Mouse (Mus musculus) gastrocnemius, postnatal 14 days (tissue): ENCODE measurements at regions not wholly inside any gene's neighbourhood (a gene's known extent, or its start where the extent isn't known, plus 50 kb on each side); places are given as distances from the start of the nearest gene placed in this dataset.

Experiments used
- DNase-seq: peaks from one replicate; pipeline ENCODE4 v3.0.0; 2021; ENCODE audit warnings: mixed read lengths
- intact Hi-C: fragments of 180-260 bp; cut with DNase I; formaldehyde crosslinking; loops from one replicate; pipeline ENCODE4 v1.15.1; 2025; ENCODE audit warnings: low total_unique reads

DNA sequence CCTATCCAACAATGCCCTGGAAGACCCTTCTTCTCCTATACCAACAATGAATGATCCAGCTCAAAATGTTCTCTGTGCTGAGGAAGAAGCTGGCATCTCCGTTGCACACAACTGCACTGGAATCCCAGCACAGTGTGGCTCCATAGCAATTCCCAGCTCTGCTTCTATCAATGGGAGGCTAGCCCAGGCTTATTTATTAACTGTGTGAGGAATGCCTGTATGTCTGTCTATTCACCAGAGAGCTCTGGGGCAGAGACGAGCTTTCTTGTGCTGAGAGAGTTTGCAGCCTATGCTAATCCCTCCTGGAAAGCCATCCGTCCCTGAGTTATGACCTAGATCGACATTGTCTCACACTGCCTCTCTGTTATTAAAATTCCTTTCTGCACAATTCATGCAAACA lies 108.1 kb downstream of the Snx19 start:
- intact Hi-C loops = no loop called here

GRCm38 (mm10) chr9:30533780-30534343 lies 107.0 kb downstream of the Snx19 start:
- intact Hi-C loops = no loop called here

More for the DNA sequence above, 108.1 kb downstream of the Snx19 start:
- no peak for DNase-seq

DNA sequence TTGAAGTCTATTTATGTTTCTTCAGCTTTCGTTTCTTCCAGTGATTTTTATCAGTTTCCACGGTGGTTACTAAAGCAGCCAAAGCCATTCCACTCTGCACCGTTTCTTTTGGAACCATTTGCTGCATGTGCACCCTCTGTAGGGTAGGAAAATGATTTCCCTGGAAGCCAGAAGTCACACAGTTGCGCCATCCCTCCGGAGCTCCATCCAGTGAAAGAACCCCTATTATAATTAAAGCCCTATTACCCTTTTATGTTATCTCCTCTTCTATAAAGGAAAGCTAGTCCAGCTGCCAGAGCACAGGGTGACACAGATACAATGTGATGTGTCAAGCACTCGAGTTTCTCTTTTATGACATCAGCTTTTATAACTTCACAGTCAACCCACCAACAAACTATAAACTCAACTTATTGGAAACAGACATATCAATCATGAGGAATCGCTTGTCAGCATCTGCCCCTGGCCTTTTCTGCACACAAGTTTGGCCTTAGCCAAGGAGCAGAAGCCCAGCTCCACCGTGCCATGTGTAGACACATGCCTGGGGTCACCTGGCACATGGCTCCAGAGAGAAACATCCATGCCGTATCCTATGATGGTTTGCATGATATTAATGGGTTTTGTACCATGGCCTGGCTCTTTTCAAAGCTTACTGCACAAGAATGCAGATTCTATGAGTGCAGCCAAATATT lies 106.3 kb downstream of the Snx19 start:
- DNase-seq = no peak
- intact Hi-C loops = no loop called here

More at GRCm38 (mm10) chr9:30533780-30534343, 107.0 kb downstream of the Snx19 start:
- DNase-seq = no peak

DNA sequence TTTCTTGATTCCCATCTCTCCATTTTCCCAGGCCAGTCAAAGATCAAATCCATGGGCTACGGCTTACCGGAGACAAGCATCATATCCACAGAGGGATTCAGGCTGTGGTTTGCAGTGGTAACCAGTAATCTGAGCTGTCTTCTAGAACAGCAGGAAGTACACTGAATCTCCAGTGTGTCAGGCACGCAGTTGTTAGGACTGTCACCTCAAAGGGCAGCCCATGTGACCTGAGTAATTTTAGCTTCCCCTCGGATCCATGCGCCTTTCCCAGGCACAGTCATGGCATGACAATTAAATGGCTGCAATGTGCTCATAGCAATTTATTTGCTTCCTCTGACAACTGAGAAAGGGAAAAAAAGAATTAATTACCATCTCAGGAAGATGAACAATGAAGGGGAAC lies 98.2 kb downstream of the Snx19 start:
- DNase-seq = no peak
- intact Hi-C loops = no loop called here

DNA sequence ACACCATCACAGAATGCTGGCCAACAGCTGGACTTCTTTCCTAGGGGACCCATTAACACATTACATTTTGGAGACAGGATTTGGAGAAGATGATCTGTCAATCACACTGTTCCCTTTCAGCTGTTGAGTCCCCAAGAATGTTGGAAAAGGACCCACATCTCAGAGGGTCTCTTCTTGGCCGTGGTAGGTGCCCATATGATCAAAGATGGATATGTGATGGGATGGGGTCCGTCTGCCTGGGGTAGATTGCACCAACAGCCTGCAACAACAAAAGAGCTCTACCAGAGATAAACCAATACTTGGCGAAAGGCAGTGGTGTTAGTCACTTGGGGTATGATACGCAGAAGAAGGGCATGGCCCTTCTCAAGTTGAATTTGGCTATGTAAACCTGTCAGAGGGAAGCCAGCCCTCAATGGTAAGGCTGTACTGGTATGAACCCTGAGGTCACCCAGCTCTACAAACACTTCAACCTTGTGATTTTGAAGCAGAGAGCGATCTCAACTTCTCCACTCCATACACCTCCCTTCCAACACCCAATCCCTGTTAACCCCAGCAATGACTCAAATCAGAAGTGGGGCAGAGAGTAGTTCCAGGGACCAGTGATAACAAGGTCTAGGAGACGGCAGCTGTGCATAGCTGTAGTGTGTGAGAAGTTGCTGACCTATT lies 97.6 kb downstream of the Snx19 start:
- intact Hi-C loops = no loop called here
- no peak for DNase-seq

DNA sequence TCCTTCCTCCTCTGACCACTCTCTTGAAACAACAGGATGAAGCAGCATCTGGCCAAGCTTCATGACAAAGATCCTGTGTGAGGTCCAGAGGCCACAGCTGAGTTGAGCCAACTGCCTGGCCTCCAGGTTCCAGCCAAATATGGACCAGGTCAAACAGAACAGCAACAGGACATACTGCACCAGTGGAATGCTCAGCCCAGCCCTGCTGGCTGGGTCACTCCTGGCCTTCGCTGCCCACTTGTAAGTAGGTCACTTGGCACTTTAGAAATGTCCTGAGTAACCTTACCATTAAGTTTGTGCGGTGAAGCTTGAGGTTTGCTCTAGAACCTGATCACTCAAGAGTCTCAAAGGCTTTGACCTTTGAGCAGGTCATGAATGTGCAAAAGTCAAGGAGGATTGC lies 96.9 kb downstream of the Snx19 start:
- intact Hi-C loops = no loop called here
- peak; percentile 40 for DNase-seq

DNA sequence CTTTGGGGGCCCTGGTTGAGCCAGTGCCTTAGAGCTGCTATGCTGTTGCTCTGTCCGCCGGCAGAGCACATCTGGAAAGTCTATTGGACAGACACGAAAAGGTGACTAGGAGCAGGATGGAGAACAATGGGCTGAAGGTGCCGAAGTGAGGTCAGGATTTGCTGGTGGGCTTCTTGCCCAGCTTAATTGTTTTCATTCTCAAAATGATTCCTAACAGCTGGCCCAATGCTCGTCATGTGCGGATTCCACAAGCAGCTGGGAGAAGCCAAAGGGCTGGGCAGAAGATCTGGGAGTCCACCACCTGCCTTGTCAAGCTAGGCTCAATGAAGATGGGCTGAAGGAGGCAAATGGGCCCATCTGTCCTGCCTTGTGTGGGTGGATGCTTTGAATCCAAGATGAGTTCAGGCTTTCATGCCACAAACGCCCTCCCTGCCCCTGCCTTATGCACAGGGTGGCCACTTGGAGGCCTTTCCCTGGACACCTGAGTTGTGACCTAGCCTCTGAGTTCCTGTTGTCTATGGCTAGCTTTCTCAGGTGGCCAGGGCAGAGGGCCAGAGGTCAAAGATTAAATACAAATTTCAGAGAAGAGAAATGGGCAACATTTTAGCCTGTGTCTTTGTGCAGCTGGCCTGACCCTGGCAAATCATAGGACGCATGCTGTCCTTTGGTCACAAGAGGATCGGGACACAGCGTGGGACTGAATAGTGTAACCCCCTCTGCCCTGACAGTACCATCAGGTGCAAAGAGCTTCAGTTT lies 95.9 kb downstream of the Snx19 start:
- DNase-seq = peak; percentile 44
- intact Hi-C loops = no loop called here

- intact Hi-C loops = no loop called here
- DNase-seq = no peak
Observed at GRCm38 (mm10) chr9:30521556-30522240, 94.8 kb downstream of the Snx19 start.

DNA sequence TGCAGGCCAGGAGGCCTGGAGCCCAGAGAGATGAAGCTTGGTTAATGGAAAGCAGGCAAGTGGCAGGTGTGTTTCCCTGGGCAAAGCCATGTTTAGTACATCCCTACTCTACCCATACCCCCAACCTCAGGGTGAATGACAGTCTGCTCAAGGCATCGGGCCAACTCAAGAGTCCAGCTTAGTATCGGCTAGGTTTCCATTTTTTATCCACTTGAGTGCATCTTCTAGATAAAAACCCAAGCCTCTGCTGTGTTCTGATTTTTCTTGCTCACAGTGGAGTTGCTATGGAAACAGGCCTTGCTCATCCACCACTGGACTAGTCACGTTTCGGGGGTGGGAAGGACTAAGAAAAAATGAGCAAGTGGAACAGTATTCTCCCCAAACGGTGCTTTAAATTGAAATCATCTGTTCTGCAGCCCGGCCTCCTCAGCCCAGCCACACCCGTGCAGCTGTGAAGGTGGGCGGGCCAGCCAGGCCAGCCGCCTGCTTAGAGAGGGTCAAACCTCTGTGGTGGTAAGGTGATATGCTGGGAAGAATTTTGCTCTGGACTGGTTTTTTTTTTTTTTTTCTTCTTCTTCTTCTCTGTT lies 94.0 kb downstream of the Snx19 start:
- peak; percentile 56 for DNase-seq
- intact Hi-C loops = no loop called here

GRCm38 (mm10) chr9:30520116-30520515 lies 93.2 kb downstream of the Snx19 start:
- intact Hi-C loops = no loop called here
- DNase-seq = no peak

DNA sequence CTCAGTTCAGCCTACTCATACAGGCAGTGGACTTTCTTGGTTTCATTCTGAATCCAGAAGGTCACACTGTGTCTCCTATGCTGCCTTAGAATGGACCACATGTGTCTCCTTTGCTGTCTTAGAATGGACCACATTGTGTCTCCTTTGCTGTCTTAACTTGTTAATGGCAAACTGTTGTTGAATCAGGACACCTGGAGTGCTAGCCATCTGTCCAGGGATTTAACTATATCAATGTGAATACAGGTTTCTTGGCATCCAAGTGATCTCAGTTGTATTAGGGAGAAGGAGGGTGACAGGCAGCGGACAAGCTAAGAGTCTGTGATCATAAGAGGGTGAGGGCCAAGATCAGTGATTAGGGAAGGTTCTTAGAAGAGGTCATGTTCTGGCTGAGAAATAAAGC lies 92.3 kb downstream of the Snx19 start:
- no peak for DNase-seq
- intact Hi-C loops = no loop called here
